Mouse (Mus musculus): Measurements from ENCODE around the gene Nrg3. TPM values are rescaled to one million over a fixed set of nuclear protein-coding genes. Genes with fewer than 3 reads are reported as not detected.

Gene Nrg3
- total RNA-seq (2021) = not detected
- long read RNA-seq, experiment 1 = 0 reads
- long read RNA-seq, experiment 2 = 0 reads

DNA sequence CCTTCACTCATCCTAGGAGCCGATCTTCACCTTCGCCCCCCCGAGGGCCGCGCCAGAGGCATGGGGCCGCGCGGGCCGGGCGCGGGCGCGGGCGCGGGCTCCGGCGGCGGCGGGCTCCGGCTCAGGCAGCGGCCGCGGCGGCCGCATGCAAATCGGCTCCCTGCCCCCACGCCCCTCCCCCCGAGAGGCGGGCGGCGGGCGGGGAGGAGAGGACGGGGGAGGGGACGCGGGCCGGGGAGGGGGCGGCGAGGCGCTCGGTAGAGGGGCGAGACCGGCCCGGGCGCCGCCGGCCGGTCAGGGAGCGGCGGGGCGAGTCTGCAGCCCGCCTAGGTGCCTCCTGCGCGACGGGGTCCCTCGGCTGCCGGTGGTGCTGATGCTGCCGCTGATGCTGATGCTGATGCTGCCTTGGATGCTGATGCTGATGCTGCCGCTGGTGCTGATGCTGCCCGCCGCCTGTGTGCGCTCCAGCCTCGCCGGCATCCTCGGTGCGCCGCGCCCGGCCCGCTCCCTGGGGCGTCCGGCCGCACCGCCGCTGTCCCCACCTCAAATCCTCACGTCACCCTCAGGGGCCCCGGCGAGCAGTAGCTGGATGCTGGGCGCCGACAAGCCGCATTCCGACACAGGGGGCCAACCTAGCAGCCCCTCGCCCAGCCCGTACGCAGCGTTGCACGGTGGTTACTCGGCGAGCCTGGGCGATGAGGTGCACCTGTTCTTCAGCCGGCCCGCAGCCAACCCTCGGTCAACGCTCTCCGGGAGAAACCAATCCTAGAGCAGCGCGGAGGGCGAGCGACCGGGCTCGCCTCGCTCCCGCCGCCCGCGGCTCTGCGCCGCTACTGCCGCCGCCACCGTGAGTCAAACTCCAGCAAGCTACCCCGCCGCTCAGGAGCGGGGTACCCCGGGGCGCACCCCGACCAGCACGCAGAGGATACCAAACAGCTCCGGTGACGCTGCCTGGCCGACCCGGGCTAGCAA, at the start of gene Nrg3:
Gene Nrg3, minus strand, starts transcription at position 299 of the 972 bp plus-strand sequence.
- intact Hi-C loops (cut with DNase I) = no loop called here
- peak; percentile 15 for DNase-seq
- H3K27ac ChIP-seq = no peak within 1 kb of the TSS
- no peak within 1 kb of the TSS for H3K4me3 ChIP-seq
- no peak for TF ChIP-seq CTCF (IDR thresholded peaks at IDR 0.05)

DNA sequence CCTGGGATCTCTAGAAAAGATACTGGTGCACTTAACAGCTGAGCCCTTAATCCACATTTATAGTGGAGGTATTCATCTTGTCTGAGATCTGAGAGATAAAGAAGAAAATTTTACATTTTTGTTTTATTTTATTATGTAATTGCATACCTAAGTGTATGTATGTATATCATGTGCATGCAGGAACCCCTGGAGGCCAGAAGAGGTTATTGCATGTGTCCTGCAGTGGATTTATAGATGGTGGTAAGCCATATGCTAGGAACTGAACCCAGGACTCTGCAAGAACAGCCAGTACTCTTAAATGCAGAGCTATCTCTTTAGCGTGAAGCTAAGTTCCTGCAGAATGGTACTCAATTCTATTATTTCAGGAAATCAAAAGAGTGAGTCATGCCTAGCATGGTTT, 36.1 kb upstream of the Nrg3 start:
- no peak for DNase-seq
- no peak overlapping the region for H3K4me3 ChIP-seq
- intact Hi-C loops (cut with DNase I) = no loop called here
- no peak overlapping the region for H3K27ac ChIP-seq
- no peak for TF ChIP-seq CTCF (IDR thresholded peaks at IDR 0.05)

GRCm38 (mm10) chr14:39473771-39474211, 903 bp upstream of the Nrg3 start:
- Histone ChIP-seq H3K27ac (no peak overlapping the region), H3K4me3 (no peak overlapping the region)
- no peak for TF ChIP-seq CTCF (IDR thresholded peaks at IDR 0.05)
- intact Hi-C loops (cut with DNase I) = no loop called here
- no peak for DNase-seq

- H3K4me3 ChIP-seq = no peak overlapping the region
- no peak for DNase-seq
- intact Hi-C loops (cut with DNase I) = no loop called here
- TF ChIP-seq CTCF (IDR thresholded peaks at IDR 0.05) = no peak
- no peak overlapping the region for H3K27ac ChIP-seq
Observed at GRCm38 (mm10) chr14:39472146-39472751, 639 bp downstream of the Nrg3 start.

DNA sequence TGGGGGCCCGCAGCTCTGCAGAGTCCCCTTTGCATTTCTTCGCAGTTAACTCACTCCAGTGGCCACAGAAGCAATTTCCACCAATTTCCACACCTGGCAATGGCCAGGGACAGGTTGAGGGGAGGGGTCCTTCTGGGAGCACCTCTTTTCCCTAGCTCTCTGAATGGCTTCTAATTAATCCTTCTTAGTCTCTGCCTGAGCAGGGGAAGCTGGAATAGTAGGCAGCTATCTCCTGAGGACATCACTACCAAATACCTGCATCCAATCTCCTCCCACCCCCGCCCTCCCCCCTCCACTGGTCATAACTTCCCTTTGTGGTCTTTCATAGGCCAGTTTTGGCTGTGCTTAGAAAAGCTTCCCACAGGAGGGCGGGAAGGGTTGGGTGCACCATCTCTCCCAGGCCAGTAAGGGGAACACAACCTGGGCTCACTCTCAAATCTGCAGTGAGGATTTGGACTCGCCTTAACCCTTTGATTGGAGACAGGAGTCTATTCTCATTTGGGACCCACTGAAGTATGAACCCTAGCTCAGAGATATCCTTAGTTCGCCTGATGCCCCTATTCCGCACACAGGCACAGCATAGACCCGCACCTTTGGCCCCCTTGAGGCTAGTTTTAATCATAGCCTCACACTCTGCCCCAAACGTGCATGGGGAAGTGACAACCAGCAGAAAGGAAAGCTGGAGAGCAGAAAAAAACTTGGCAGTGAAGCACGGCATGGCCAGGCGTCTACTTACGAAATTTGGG, 1.5 kb downstream of the Nrg3 start:
- no peak for TF ChIP-seq CTCF (IDR thresholded peaks at IDR 0.05)
- intact Hi-C loops (cut with DNase I) = no loop called here
- no peak overlapping the region for H3K27ac ChIP-seq
- DNase-seq = no peak
- H3K4me3 ChIP-seq = no peak overlapping the region

DNA sequence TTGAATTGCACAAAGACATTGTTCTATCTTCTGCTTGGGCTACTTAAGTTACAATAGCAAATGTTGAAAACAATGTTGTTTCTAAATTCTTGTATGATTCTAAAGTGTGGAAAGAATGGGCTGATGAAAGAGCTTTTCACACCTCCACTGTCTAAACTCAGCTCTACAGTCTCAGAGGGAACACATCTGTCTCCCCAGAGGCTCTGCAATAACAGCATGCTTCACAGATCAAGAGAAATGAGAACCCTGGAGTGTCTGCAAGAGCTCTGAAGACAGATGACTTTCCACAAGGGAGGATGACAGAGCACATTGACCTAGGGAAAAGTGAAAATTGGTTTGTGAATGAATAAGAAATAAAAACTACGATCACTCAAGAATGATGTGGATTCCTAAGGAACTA, 27.4 kb downstream of the Nrg3 start:
- DNase-seq = no peak
- H3K27ac ChIP-seq = no peak overlapping the region
- intact Hi-C loops (cut with DNase I) = no loop called here
- H3K4me3 ChIP-seq = no peak overlapping the region
- no peak for TF ChIP-seq CTCF (IDR thresholded peaks at IDR 0.05)

DNA sequence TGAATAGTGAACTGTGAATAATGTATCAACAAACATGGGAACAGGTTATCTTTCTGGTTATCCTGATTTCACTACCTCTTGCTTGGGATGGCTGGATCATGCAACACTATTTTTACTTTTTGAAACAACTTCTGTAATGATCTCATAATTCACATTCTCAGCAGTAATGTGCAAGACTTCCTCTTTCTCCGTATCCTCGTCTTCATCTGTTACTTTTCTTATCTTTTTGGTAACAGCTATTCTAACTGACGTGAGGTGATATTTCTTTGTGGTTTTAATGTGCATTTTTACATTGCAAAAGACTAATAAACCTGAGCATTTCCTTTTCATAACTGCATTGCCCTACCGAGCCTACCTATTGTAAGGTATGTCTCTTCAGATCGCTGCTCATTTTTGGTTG, 44.4 kb downstream of the Nrg3 start:
- no peak for DNase-seq
- intact Hi-C loops (cut with DNase I) = no loop called here
- Histone ChIP-seq H3K4me3 (no peak overlapping the region), H3K27ac (no peak overlapping the region)
- TF ChIP-seq CTCF (IDR thresholded peaks at IDR 0.05) = no peak

DNA sequence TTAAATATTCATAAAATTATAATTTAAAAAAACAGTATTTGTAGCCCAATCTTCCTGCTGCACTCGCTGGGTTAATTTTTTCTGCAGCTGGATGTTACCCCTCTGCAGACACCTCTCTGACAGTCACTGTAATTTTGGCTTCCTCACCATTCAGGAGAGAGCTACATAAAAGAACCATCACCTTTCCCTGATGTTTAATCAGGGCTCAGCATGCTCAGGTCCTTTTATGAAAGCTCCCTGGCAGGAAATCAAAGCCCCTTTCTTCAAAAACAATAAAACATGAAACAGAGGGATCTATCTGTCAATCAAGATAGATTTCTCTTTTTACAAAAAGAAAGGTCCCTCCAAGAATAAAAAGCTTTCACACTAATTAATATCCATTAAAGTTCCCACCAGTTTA, 51.0 kb downstream of the Nrg3 start:
- no peak for DNase-seq
- H3K4me3 ChIP-seq = no peak overlapping the region
- TF ChIP-seq CTCF (IDR thresholded peaks at IDR 0.05) = no peak
- intact Hi-C loops (cut with DNase I) = no loop called here
- H3K27ac ChIP-seq = no peak overlapping the region

GRCm38 (mm10) chr14:39413270-39413669, 59.6 kb downstream of the Nrg3 start:
- no peak for TF ChIP-seq CTCF (IDR thresholded peaks at IDR 0.05)
- intact Hi-C loops (cut with DNase I) = no loop called here
- H3K4me3 ChIP-seq = no peak overlapping the region
- DNase-seq = no peak
- no peak overlapping the region for H3K27ac ChIP-seq

DNA sequence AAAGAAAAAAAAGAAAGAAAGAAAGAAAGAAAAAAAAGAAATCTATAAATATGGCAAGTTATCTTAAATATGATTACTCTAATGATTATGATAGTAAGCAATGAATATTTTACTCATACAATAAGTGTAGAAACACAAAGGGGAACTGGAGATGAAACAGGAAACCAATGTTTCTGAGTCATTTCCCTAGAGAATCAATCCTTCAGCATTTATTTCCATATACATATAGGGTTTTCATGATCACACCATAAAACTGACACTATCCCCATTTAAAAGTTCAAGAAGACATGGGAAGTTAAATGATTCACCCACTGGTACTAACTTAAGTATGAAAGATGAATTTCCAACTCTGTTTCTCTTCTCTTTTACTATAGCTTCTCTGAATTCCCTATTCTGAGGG, 86.0 kb downstream of the Nrg3 start:
- Histone ChIP-seq H3K27ac (no peak overlapping the region), H3K4me3 (no peak overlapping the region)
- TF ChIP-seq CTCF (IDR thresholded peaks at IDR 0.05) = no peak
- intact Hi-C loops (cut with DNase I) = no loop called here
- no peak for DNase-seq

DNA sequence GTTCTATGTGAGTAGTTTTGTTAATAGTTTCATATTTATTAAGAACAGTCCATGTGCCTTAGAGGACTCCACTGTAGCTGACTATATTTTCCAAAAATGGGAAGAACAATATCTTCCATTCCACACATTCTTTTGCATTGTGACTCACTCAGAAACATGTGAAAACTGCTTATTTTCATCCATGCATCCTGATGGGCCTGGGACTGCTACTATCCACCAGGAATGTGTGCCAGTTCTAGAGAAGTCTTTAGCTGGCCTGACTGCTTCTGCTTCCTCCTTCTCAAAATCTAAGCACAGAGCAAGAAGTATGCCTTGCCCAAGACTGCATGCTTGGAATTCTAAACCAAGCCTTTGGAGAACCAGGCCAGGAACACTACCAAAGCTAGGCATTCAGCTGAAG, 91.6 kb downstream of the Nrg3 start:
- intact Hi-C loops (cut with DNase I) = no loop called here
- no peak for DNase-seq
- Histone ChIP-seq H3K27ac (no peak overlapping the region), H3K4me3 (no peak overlapping the region)
- TF ChIP-seq CTCF (IDR thresholded peaks at IDR 0.05) = no peak

GRCm38 (mm10) chr14:39373220-39373619, 99.7 kb downstream of the Nrg3 start:
- intact Hi-C loops (cut with DNase I) = no loop called here
- no peak for TF ChIP-seq CTCF (IDR thresholded peaks at IDR 0.05)
- no peak for DNase-seq
- no peak overlapping the region for H3K4me3 ChIP-seq
- H3K27ac ChIP-seq = no peak overlapping the region

DNA sequence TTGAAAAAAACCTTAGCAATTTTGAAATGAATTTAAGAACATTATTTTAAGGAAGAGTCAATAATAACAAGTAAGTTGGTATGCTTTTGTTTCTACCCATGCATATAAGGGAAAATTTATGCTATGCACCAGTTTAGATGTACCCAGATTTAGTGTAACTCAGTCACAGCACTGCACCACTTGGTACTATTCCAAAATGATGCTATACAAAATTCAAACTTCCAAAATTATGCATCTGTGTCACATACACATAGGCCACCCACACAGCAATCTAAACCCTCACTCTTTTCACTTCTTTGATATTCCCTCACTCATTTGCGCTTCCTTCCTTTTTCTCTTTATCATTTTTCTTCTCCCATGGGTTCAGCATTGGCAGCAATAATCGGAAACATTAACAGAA, 116.6 kb downstream of the Nrg3 start:
- intact Hi-C loops (cut with DNase I) = no loop called here
- no peak for DNase-seq
- no peak for TF ChIP-seq CTCF (IDR thresholded peaks at IDR 0.05)
- Histone ChIP-seq H3K4me3 (no peak overlapping the region), H3K27ac (no peak overlapping the region)
